Mouse (Mus musculus) yolk sac, embryonic 10.5 days (tissue): ENCODE measurements around the gene Utp15.

ENCODE experiments used
- DNase-seq: peaks from one replicate; pipeline ENCODE4 v3.0.0-alpha.2; 2017; ENCODE audit warnings: low spot score

Utp15 gene

GRCm38 (mm10) chr13:98262636-98263457 lies at the start of gene Utp15, which contains the start of gene Ankra2:
TSS of gene Utp15 (minus strand) at chr13:98263041.
TSS of gene Ankra2 (plus strand) at chr13:98263074.
- DNase-seq: peak; percentile 98

GRCm38 (mm10) chr13:98311597-98311996 lies 48.8 kb upstream of the Utp15 start:
- DNase-seq: no peak

DNA sequence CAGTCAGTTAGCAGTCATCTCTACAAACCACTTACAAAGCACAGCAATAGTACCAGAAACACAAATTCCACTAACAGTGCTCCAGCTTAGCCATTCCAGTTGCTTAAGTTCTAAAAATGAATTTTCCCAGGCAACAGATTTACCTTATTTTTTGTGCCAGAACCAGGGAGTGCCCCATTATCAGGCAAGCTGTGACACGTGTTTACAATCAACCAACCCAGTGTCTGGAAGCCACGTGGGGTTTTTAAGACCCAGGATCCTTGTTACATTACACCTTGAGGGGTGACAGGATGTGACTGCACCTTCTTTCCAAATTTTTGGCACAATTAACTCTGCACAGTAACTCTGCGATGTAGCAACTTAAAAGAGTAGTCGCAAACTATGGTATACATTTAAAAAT lies 45.9 kb upstream of the Utp15 start:
- DNase-seq: no peak

DNA sequence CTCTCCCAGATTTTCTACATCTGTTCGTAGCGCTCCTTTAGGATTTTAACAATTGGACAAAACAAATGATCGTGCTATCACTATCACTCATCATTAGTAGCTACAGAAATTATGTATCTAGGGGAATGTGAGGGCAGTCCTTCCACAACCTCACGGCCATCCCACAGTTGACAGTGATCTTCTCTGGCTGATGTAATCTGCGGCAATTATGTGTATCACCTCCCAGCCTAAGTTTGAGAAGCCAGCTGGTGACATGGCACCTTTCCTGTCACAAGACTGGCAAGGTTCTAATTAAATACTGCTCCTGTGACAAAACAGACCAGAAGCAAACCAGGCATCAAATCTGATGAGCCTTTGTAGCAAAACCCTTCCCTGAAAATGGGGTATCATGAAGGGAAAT lies 45.2 kb upstream of the Utp15 start:
- DNase-seq: no peak

DNA sequence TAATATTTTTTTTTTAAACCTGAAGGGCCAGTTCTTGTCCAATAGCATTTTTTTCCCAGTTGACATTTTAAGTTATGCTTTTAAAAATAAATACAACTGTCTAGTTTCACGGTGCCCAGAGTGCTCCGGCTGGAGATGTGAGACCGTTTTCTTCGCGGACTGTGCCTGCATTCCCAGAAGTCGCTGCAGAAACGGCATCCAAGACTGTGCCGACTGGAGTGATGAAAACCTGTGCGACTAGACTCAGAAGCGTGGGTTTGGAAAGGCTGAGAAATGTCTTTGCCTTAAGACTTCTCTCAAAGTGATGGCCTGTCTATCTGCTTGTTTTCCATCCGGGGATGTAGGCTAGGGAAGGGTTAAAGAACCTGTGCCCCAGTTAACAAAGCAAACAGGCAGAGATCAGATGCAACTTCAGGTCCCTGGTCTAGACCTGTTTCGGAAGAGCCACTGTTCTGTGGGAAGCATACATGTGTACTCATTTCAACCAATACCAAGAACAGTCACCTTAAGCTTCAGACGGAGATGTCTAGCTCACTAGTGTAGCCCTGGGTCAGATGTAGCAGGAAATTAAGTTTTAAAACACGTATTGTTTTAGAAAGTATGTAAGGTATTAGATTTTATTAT lies 44.1 kb upstream of the Utp15 start:
- no peak for DNase-seq

DNA sequence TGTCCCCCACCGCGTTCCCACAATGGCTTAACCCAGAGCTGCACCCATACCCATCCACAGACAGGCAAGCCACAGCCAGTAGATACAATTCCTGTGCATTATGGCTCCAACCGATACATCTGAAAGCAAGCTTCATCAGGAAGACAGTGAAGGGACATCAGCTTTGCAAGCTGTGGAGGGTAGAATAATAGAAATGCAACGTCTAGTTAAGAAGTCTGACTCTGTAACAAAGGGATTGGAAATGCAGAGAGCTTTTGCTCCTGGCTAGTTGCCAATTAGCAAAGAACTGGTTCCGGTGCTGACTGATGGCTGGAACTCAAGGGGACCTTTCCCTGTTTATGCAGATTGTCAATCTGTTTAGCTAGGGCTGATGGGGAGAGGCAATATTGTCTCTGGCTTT lies 43.6 kb upstream of the Utp15 start:
- no peak for DNase-seq

GRCm38 (mm10) chr13:98305257-98305656 lies 42.4 kb upstream of the Utp15 start:
- no peak for DNase-seq

DNA sequence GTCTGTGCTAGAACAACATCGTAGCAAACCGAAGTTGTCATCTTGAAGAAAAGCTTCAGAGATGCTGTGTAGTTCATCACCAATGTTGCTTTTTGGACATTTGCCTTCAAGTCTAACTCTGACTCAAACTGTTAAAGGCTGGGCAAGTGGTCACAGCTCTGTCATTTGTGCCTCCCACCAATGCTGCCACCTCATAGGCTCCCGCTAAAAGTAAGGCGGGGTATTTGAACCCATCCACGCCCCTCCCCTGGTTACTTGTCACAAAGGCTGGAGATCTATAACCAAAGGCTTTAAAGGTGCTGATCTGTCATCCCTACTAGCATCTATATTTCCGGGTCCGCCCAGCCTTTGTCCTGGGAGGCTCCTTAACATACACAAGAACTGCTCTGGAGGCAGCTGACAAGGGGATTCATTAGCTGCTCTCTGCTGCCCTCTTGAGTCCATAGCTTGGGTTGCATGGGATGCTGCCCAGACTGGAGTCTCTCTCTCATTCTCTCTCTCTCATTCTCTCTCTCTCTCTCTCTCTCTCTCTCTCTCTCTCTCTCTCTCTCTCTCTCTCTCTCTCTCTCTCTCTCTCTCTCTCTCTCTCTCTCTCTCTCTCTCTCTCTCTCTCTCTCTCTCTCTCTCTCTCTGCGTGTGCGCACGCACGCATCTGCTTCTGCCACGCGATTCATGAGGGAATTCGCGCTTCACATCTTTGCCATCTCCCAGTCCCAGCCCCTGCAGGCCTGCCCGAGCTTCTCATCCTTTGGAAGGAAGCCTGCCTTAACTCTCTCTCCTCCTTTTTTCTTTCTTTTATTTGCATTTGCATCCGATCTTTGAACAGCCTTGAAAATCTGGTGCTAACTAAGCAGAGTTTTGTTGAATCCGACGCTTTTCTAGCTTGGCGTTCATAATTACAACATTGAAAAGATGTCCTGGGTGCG lies 36.3 kb upstream of the Utp15 start:
- peak; percentile 74 for DNase-seq

DNA sequence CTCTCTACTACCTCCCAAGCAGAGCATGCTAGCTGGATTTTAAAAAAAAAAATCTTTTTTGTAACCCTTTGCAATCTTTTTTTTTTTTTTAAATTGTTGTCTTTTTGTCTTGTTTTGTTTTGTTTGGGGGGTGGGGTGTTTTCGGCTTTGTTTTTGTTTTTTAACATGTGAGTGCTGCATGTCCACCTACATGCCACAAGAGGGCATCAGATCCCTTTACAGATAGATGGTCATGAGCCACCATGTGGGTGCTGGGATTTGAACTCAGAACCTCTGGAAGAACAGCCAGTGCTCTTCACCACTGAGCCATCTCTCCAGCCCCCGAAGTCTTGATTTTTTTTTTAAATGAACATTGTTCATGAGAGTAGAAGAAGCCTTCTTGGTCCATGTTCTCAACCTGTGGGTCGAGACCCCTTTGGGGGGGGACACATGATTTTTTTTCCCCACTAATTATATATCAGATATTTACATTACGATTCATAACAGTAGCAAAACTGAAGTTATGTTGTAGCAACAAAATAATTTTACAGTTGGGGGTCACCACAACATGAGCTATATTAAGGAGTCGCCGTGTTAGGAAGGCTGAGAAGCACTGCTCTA lies 35.1 kb upstream of the Utp15 start:
- no peak for DNase-seq

GRCm38 (mm10) chr13:98296072-98296471 lies 33.2 kb upstream of the Utp15 start:
- no peak for DNase-seq

GRCm38 (mm10) chr13:98291712-98292111 lies 28.9 kb upstream of the Utp15 start:
- no peak for DNase-seq

DNA sequence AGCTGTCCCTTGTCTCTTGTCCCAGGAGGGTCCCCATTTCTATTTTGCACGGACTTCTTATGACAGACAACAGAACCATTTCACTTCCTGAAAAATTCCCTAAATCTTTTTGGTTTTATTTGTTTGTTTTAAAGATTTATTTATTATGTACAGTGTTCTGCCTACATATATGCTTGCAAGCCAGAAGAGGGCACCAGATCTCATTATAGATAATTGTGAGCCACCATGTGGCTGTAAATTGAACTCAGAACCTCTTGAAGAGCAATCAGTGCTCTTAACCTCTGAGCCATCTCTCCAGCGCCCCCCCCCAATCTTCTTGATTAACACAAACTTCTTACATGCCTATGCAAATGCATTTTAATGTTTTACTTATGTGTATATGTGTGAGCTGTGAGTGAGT lies 27.9 kb upstream of the Utp15 start:
- no peak for DNase-seq

- DNase-seq: no peak
Observed at GRCm38 (mm10) chr13:98280990-98281650, 18.3 kb upstream of the Utp15 start.

DNA sequence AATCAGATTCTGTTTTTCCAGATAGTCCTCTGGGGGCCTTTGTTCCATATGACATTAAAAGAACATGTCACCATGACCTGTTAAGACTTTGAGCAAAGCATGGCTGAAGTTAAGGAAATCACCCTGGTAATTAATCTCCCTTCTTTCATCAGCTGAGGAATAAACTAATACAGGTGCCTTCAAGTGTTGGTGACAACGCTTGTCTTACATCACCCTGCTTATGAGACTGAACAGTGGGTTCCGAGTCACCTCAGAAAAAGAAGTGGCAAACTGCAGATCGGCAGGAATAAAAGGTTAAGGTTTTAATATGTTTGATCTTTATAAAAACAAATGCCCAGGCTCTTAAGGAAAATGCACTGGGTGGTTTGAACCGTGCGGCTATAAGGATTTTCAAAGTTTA lies 16.8 kb upstream of the Utp15 start, which contains the start of gene Gm21976:
TSS of gene Gm21976 (plus strand) at position 202 of the 400 bp plus-strand sequence.
- DNase-seq: no peak

DNA sequence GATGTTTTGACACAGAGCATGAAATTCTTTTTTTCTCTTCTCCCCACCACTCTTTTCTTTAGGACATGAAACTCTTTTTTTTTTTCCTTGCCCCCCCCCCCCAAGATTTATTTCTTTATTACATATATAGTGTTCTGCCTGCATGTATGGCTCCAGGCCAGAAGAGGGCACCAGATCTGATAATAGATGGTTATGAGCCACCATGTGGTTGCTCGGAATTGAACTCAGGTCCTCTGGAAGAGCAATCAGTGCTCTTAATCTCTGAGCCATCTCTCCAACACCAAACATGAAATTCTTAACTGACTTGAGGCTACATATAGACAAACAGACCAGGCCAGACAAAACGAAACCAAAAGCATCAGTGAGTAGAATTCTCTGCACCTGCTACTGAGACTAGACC lies 14.7 kb upstream of the Utp15 start:
- DNase-seq: no peak

DNA sequence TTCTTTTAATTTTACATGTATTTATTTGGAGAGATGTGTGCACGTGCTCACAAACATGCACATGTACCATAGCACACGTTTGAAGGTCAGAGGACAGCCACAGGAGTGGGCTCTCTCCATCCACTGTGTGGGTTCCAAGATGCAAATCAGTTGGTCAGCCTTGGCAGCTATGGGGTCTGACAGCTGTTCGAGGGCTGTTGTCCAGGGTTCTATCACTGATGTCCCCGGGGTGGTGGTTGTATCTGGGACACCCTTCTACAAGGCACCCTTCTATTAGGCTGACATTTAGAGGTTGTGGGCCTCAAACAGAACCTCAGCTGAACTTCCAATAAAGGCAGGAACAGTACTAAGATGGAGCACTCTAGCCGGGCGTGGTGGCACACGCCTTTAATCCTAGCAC lies 13.4 kb upstream of the Utp15 start:
- DNase-seq: no peak

GRCm38 (mm10) chr13:98275646-98276045 lies 12.8 kb upstream of the Utp15 start:
- no peak for DNase-seq

DNA sequence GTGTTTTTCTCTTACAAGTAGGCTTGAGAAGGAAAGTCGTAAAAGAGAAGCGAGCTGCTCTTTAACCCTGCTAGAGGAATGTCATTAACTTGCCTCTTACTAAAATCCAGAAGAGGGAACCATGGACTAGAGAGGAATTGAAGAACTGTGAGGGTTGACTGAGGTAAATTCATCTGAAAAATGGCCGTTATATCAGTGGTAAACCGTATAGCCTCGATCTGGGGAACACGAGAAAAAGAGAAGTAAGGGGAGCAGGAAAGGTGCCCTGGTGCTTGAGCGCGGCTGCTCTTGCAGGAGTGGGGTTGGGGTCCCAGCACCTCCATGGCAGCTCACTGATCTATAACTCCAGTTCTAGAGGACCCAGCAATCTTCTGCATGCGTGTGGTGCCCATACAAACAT lies 11.2 kb upstream of the Utp15 start:
- DNase-seq: no peak

- DNase-seq: no peak
Observed at GRCm38 (mm10) chr13:98264111-98264510, 1.3 kb upstream of the Utp15 start.

DNA sequence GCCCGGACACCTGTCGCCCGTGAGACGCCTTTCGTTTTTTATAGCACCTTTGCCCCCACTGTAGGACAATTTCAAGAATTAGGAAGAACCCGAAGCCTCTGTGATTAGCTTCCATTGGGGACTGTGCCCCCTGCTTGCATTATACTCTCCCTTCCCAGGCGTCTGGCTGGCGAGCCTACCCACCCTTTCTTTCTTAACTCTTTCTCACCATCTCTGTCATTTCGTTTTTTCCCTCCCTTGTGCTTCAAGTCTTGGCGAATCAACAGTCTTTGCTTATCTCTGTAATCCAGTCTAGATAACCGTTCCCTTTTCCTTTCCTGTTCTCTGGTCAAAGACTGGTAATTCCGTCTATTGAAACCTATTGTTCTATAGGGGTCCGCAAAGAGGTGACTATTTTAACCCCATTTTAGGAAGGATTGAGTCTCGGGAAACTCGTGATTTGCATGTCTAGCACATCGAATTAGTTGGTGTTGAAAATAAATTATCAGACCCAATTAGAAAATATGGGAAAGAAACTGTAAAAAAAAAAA lies 682 bp upstream of the Utp15 start:
- DNase-seq: no peak

- no peak for DNase-seq
Observed at GRCm38 (mm10) chr13:98254921-98255320, 7.9 kb downstream of the Utp15 start.
